Mouse (Mus musculus): ENCODE results near the gene Gm21885. TPM values are rescaled to one million over a fixed set of nuclear protein-coding genes. Genes with fewer than 3 reads are reported as not detected.

The Gm21885 gene
- polyA plus RNA-seq, 1 experiment from 2014 or later: 0.36 TPM

GRCm38 (mm10) chr11:94282291-94282690 lies 618 bp downstream of the Gm21885 start:
- Histone ChIP-seq H3K4me2 (ENCODE audit: low read length) (no peak overlapping the region), H3K9me3 (ENCODE audit: control insufficient read depth, low read length) (no peaks in the 10 kb centered on the region), H3K27ac (replicated peaks in 1 of 2; ENCODE audit: control insufficient read depth in 1 of 2, insufficient read depth in 1 of 2, low read depth in 2 of 2, low read length in 2 of 2) (peak overlapping the region; percentile 1 to 37; a peak in 2 of 4 replicates), H3K36me3 (ENCODE audit: control insufficient read depth, insufficient read depth, low read length) (peaks cover 36% of the 10 kb centered on the region), H3K4me3 (ENCODE audit: control insufficient read depth in 1 of 2, insufficient read depth in 1 of 2, low read depth in 1 of 2, low read length in 2 of 2) (no peak overlapping the region), H3K27me3 (ENCODE audit: control insufficient read depth, insufficient read depth, low read length) (no peaks in the 10 kb centered on the region), H3K9ac (ENCODE audit: low read length) (no peak overlapping the region), H3K4me1 (ENCODE audit: control insufficient read depth in 2 of 2, insufficient read depth in 2 of 2, low read length in 2 of 2) (peaks cover 0 to 18% of the 10 kb centered on the region in 2 experiments; a peak in 2 of 4 replicates)
- ATAC-seq (ENCODE audit: insufficient number of reproducible peaks, insufficient read depth, low FRiP score, low read depth): no peak
- 51% methylated on average over 5 of the region's 5 CpGs for WGBS

GRCm38 (mm10) chr11:94283536-94284099 lies 1.9 kb downstream of the Gm21885 start:
- ATAC-seq (ENCODE audit: insufficient number of reproducible peaks, insufficient read depth, low FRiP score, low read depth): no peak
- no peak overlapping the region for H3K4me2 ChIP-seq (ENCODE audit: low read length)
- H3K9ac ChIP-seq (ENCODE audit: low read length): no peak overlapping the region
- WGBS: 90% methylated on average over 6 of the region's 6 CpGs
- no peaks in the 10 kb centered on the region for H3K9me3 ChIP-seq (ENCODE audit: control insufficient read depth, low read length)
- no peak overlapping the region for H3K27ac ChIP-seq (replicated peaks in 1 of 2; ENCODE audit: control insufficient read depth in 1 of 2, insufficient read depth in 1 of 2, low read depth in 2 of 2, low read length in 2 of 2)
- H3K36me3 ChIP-seq (ENCODE audit: control insufficient read depth, insufficient read depth, low read length): peaks cover 49% of the 10 kb centered on the region
- no peak overlapping the region for H3K4me3 ChIP-seq (ENCODE audit: control insufficient read depth in 1 of 2, insufficient read depth in 1 of 2, low read depth in 1 of 2, low read length in 2 of 2)
- H3K4me1 ChIP-seq (ENCODE audit: control insufficient read depth in 2 of 2, insufficient read depth in 2 of 2, low read length in 2 of 2): peaks cover 0 to 15% of the 10 kb centered on the region in 2 experiments; a peak in 1 of 4 replicates
- no peaks in the 10 kb centered on the region for H3K27me3 ChIP-seq (ENCODE audit: control insufficient read depth, insufficient read depth, low read length)

DNA sequence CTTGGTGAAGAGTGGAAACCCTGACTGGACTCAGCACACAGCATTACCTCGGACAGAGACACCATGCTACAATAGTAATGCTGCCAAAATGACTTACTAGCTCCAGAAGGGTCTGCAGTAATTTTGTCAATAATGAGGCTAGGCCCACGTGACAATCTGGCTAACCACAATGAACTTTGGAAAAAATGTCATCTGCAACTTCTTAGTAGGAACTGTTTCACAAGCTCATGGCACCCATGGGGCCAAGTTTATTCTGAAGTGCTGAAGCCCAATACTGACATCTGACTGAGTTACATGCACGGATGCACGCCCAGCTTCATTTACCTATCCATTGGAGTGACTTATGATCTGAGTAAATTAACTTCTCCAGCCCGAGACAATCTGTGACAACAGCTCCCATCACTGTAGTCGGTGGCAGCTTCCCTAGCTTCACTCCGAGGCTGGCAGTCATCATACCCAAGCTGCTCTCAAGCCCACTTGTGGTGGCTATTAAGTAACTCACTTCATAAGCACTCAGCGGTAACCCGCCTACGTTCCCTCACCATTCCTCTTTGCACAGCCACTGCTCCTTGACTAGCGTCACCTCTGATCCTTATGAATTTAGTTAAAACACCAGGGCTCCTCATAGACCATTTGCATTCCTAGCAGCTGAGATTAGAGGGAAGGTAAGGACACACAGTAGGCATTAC lies 4.4 kb downstream of the Gm21885 start:
- Histone ChIP-seq H3K4me2 (ENCODE audit: low read length) (no peak overlapping the region), H3K27ac (replicated peaks in 1 of 2; ENCODE audit: control insufficient read depth in 1 of 2, insufficient read depth in 1 of 2, low read depth in 2 of 2, low read length in 2 of 2) (no peak overlapping the region), H3K9me3 (ENCODE audit: control insufficient read depth, low read length) (no peaks in the 10 kb centered on the region), H3K4me1 (ENCODE audit: control insufficient read depth in 2 of 2, insufficient read depth in 2 of 2, low read length in 2 of 2) (peaks cover 0 to 15% of the 10 kb centered on the region in 2 experiments; a peak in 1 of 4 replicates), H3K4me3 (ENCODE audit: control insufficient read depth in 1 of 2, insufficient read depth in 1 of 2, low read depth in 1 of 2, low read length in 2 of 2) (no peak overlapping the region), H3K36me3 (ENCODE audit: control insufficient read depth, insufficient read depth, low read length) (peaks cover 73% of the 10 kb centered on the region), H3K27me3 (ENCODE audit: control insufficient read depth, insufficient read depth, low read length) (no peaks in the 10 kb centered on the region), H3K9ac (ENCODE audit: low read length) (no peak overlapping the region)
- 90% methylated on average over 11 of the region's 11 CpGs for WGBS
- ATAC-seq (ENCODE audit: insufficient number of reproducible peaks, insufficient read depth, low FRiP score, low read depth): no peak

GRCm38 (mm10) chr11:94287105-94287504 lies 5.4 kb downstream of the Gm21885 start:
- no peaks in the 10 kb centered on the region for H3K27me3 ChIP-seq (ENCODE audit: control insufficient read depth, insufficient read depth, low read length)
- no peak overlapping the region for H3K27ac ChIP-seq (replicated peaks in 1 of 2; ENCODE audit: control insufficient read depth in 1 of 2, insufficient read depth in 1 of 2, low read depth in 2 of 2, low read length in 2 of 2)
- no peak for ATAC-seq (ENCODE audit: insufficient number of reproducible peaks, insufficient read depth, low FRiP score, low read depth)
- peaks cover 83% of the 10 kb centered on the region for H3K36me3 ChIP-seq (ENCODE audit: control insufficient read depth, insufficient read depth, low read length)
- H3K4me2 ChIP-seq (ENCODE audit: low read length): no peak overlapping the region
- H3K4me3 ChIP-seq (ENCODE audit: control insufficient read depth in 1 of 2, insufficient read depth in 1 of 2, low read depth in 1 of 2, low read length in 2 of 2): no peak overlapping the region
- WGBS: 72% methylated on average over 5 of the region's 5 CpGs
- no peaks in the 10 kb centered on the region for H3K9me3 ChIP-seq (ENCODE audit: control insufficient read depth, low read length)
- H3K9ac ChIP-seq (ENCODE audit: low read length): no peak overlapping the region
- peaks cover 0 to 5% of the 10 kb centered on the region in 2 experiments; a peak in 1 of 4 replicates for H3K4me1 ChIP-seq (ENCODE audit: control insufficient read depth in 2 of 2, insufficient read depth in 2 of 2, low read length in 2 of 2)

DNA sequence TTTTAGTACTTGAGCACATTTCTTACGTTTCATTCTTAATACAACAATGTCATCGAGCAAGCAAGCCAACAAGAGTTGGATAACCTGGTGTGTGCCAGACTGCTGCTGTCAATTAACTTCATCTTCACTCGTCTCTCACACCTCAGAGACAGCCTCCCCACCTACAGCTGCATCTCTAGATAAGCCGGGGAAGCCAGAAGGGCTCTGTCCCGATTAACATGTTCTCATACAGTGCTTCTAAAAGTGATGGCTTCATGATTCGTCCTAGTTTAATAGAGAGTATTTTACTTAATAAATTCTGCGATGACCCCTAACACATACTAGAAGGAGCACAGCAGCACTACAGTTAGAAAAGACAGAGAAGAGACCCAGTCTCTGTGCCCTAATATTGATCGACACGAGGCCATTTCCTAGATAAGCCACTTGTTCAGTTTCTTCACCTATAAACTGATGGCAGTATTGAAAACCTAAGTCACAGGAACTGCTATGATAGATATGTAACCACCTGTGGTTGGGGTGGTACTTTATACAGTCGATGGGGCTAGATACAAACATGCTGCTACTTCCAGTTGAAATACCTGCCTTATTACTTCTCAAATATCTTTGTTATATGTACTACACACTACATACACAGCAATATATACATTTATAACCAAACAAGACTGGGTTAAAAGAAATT lies 8.5 kb downstream of the Gm21885 start:
- Histone ChIP-seq H3K9ac (ENCODE audit: low read length) (no peak overlapping the region), H3K27me3 (ENCODE audit: control insufficient read depth, insufficient read depth, low read length) (no peaks in the 10 kb centered on the region), H3K9me3 (ENCODE audit: control insufficient read depth, low read length) (no peaks in the 10 kb centered on the region), H3K4me1 (ENCODE audit: control insufficient read depth in 2 of 2, insufficient read depth in 2 of 2, low read length in 2 of 2) (no peaks in the 10 kb centered on the region), H3K4me3 (ENCODE audit: control insufficient read depth in 1 of 2, insufficient read depth in 1 of 2, low read depth in 1 of 2, low read length in 2 of 2) (no peak overlapping the region), H3K36me3 (ENCODE audit: control insufficient read depth, insufficient read depth, low read length) (peaks cover 97% of the 10 kb centered on the region), H3K4me2 (ENCODE audit: low read length) (no peak overlapping the region), H3K27ac (replicated peaks in 1 of 2; ENCODE audit: control insufficient read depth in 1 of 2, insufficient read depth in 1 of 2, low read depth in 2 of 2, low read length in 2 of 2) (no peak overlapping the region)
- ATAC-seq (ENCODE audit: insufficient number of reproducible peaks, insufficient read depth, low FRiP score, low read depth): no peak
- WGBS: 80% methylated on average over 10 of the region's 10 CpGs

DNA sequence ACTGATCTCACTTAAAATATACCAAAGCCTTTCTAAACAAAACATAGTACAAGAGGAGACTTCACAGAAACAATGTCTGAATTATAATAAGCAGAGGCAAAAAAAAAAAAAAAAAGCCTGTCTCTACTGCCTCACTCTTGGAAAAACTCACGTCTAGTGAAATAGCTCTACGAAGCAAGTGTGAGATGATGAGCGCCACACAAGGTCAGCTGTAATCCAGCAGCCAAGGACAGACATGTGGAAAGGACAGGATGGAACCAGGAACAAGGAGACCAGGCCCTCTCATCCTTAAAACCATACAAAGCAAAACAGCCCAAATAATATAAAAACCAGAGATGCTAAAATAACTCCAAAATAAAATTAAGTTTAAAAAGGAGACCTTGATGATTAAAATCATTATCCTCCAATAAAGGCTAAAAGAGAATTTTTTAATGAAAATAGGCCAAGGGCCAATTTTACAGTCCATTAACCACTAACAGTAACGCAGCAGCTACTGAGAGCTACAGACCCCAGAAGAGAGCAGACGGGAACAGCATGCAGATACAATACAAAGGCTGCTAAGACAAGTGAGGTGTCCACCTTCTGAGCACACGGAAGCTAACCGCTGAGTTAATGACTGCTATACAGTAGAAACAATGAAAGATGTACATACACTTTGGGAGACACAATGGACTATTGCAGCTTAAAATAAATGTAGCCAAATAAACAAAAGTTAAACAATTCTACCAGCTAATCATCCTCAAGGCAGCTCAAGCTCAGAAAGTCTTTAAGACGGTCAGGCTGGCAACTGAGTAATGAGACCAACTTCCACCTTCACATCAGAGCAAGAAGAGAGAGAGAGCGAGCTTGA lies 13.5 kb downstream of the Gm21885 start:
- Histone ChIP-seq H3K4me2 (ENCODE audit: low read length) (no peak overlapping the region), H3K27ac (replicated peaks in 1 of 2; ENCODE audit: control insufficient read depth in 1 of 2, insufficient read depth in 1 of 2, low read depth in 2 of 2, low read length in 2 of 2) (no peak overlapping the region)
- 71% methylated on average over 9 of the region's 9 CpGs for WGBS

DNA sequence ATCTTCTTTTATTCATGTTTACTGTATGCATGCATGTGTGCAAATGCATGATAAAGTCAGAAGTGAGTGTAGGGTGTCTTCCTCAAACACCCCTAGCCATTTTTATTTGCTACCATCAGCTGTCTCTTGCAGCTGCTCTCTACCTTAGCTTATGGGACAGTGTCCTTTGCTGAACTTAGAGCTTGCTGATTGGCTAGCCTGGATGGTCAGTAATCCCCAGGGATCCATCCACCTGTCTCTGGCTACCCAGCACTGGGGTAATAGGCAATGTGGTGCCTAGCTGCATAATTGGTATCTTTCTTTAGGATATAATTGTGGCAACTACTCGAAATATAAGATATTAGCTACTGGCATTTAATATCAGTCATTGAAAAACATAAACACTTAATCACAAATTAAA lies 31.1 kb downstream of the Gm21885 start:
- 88% methylated on average over 1 of the region's 1 CpGs for WGBS
- H3K4me1 ChIP-seq (ENCODE audit: control insufficient read depth in 2 of 2, insufficient read depth in 2 of 2, low read length in 2 of 2): peaks cover 4 to 43% of the 10 kb centered on the region in 2 experiments; a peak in 3 of 4 replicates

More for the DNA sequence above, 13.5 kb downstream of the Gm21885 start:
- no peak overlapping the region for H3K9ac ChIP-seq (ENCODE audit: low read length)
- H3K27me3 ChIP-seq (ENCODE audit: control insufficient read depth, insufficient read depth, low read length): no peaks in the 10 kb centered on the region
- no peak for ATAC-seq (ENCODE audit: insufficient number of reproducible peaks, insufficient read depth, low FRiP score, low read depth)
- H3K9me3 ChIP-seq (ENCODE audit: control insufficient read depth, low read length): no peaks in the 10 kb centered on the region
- no peaks in the 10 kb centered on the region for H3K4me1 ChIP-seq (ENCODE audit: control insufficient read depth in 2 of 2, insufficient read depth in 2 of 2, low read length in 2 of 2)
- no peak overlapping the region for H3K4me3 ChIP-seq (ENCODE audit: control insufficient read depth in 1 of 2, insufficient read depth in 1 of 2, low read depth in 1 of 2, low read length in 2 of 2)
- H3K36me3 ChIP-seq (ENCODE audit: control insufficient read depth, insufficient read depth, low read length): peaks cover 99% of the 10 kb centered on the region

More for the DNA sequence above, 31.1 kb downstream of the Gm21885 start:
- Histone ChIP-seq H3K27ac (replicated peaks in 1 of 2; ENCODE audit: control insufficient read depth in 1 of 2, insufficient read depth in 1 of 2, low read depth in 2 of 2, low read length in 2 of 2) (no peak overlapping the region), H3K4me3 (ENCODE audit: control insufficient read depth in 1 of 2, insufficient read depth in 1 of 2, low read depth in 1 of 2, low read length in 2 of 2) (no peak overlapping the region), H3K36me3 (ENCODE audit: control insufficient read depth, insufficient read depth, low read length) (peaks cover 23% of the 10 kb centered on the region), H3K27me3 (ENCODE audit: control insufficient read depth, insufficient read depth, low read length) (no peaks in the 10 kb centered on the region), H3K4me2 (ENCODE audit: low read length) (no peak overlapping the region), H3K9me3 (ENCODE audit: control insufficient read depth, low read length) (no peaks in the 10 kb centered on the region), H3K9ac (ENCODE audit: low read length) (no peak overlapping the region)
- ATAC-seq (ENCODE audit: insufficient number of reproducible peaks, insufficient read depth, low FRiP score, low read depth): no peak
